Mouse (Mus musculus): ENCODE data around the gene Ncs1. TPM values are rescaled to one million over a fixed set of nuclear protein-coding genes. Genes with fewer than 3 reads are reported as not detected.

Ncs1 gene
- 1.2 and 1.3 TPM in 2 replicates for polyA plus RNA-seq (2015; fragmentation: Nextera tagmentation; extraction: Ambion mirVana)

- under 1% methylated on average over 89 of the region's 89 CpGs for WGBS (ENCODE audit: insufficient replicate concordance)
- Histone ChIP-seq H3K4me3 (replicated peaks) (peak within 1 kb of the TSS; percentile 57), H3K9me3 (replicated peaks) (no peaks in the 10 kb centered on the region), H3K36me3 (replicated peaks) (no peaks in the 10 kb centered on the region), H3K9ac (peak within 1 kb of the TSS; percentile 39; the same call in 1 of the 2 replicates), H3K4me2 (peak within 1 kb of the TSS; percentile 76), H3K27me3 (peaks cover 71% of the 10 kb centered on the region), H3K27ac (replicated peaks) (no peak within 1 kb of the TSS), H3K4me1 (replicated peaks) (peaks cover 7% of the 10 kb centered on the region)
- ATAC-seq (ENCODE audit: insufficient read depth): peak; percentile 56
These were observed at the start of gene Ncs1 for GRCm38 (mm10) chr2:31245491-31246141. Gene Ncs1 (plus strand): TSS chr2:31245823.

DNA sequence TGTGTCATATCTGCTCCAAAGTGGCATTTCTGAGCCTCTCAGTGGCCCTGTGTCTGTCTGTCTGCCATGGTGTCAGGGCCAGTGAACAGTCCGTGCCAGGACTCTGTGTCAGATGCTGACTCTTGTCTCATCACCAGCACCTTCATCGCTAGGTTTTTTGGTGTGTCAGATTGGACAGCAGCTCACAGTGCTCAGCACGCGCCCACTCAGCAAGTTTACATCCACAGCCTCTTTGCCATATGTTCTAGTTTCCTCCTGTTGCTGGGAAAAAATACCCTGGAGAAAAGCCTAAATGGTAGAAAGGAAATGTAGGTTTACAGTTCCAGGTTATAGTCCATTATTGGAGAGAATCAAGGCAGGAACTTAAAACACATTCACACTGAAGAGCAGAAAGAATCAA is 47.0 kb upstream of the Ncs1 start:
- peaks cover 20% of the 10 kb centered on the region for H3K36me3 ChIP-seq (replicated peaks)
- H3K9ac ChIP-seq: no peak overlapping the region
- H3K4me3 ChIP-seq (replicated peaks): no peak overlapping the region
- no peak overlapping the region for H3K27ac ChIP-seq (replicated peaks)
- H3K9me3 ChIP-seq (replicated peaks): no peaks in the 10 kb centered on the region
- H3K27me3 ChIP-seq: no peaks in the 10 kb centered on the region
- WGBS (ENCODE audit: insufficient replicate concordance): 84% methylated on average over 4 of the region's 4 CpGs
- no peak for ATAC-seq (ENCODE audit: insufficient read depth)
- no peak overlapping the region for H3K4me2 ChIP-seq
- peaks cover 13% of the 10 kb centered on the region for H3K4me1 ChIP-seq (replicated peaks)

- Histone ChIP-seq H3K27me3 (no peaks in the 10 kb centered on the region), H3K4me2 (no peak overlapping the region), H3K27ac (replicated peaks) (no peak overlapping the region), H3K9ac (no peak overlapping the region), H3K36me3 (replicated peaks) (peaks cover 8% of the 10 kb centered on the region; the same call in 1 of the 2 replicates), H3K4me1 (replicated peaks) (peaks cover 13% of the 10 kb centered on the region), H3K4me3 (replicated peaks) (no peak overlapping the region), H3K9me3 (replicated peaks) (no peaks in the 10 kb centered on the region)
- no peak for ATAC-seq (ENCODE audit: insufficient read depth)
- WGBS (ENCODE audit: insufficient replicate concordance): 60% methylated on average over 2 of the region's 2 CpGs
These were observed 45.6 kb upstream of the Ncs1 start for GRCm38 (mm10) chr2:31200051-31200450.

DNA sequence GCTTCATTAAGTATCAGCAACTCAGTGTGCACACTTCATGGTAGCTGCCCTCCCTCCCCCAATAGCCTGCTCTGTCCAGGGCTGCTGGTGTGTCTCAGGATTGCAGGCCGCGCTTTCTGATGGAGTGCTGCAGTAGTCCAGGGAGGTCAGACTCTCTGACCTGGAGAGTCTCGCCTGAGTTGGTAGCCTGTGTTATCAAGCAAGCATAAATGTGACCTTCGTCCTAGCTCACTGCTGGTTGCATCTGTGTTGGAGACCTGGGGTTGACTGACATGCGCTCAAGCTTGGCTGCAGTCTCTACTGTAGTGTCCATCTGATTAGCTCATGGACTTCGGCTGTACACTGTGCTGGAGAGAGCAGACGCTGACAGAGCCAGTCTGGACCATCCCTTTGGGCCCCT is 43.8 kb upstream of the Ncs1 start:
- ATAC-seq (ENCODE audit: insufficient read depth): peak; percentile 82
- H3K36me3 ChIP-seq (replicated peaks): 0 out of 2 replicates have a peak, but pooled peaks cover 3% of the 10 kb centered on the region
- peaks cover 21% of the 10 kb centered on the region for H3K4me1 ChIP-seq (replicated peaks)
- H3K27ac ChIP-seq (replicated peaks): peak overlapping the region; percentile 69
- WGBS (ENCODE audit: insufficient replicate concordance): 61% methylated on average over 7 of the region's 7 CpGs
- no peaks in the 10 kb centered on the region for H3K27me3 ChIP-seq
- no peaks in the 10 kb centered on the region for H3K9me3 ChIP-seq (replicated peaks)
- H3K9ac ChIP-seq: no peak overlapping the region
- no peak overlapping the region for H3K4me3 ChIP-seq (replicated peaks)
- no peak overlapping the region for H3K4me2 ChIP-seq

- Histone ChIP-seq H3K36me3 (replicated peaks) (0 out of 2 replicates have a peak, but pooled peaks cover 5% of the 10 kb centered on the region), H3K4me1 (replicated peaks) (peaks cover 21% of the 10 kb centered on the region), H3K4me2 (no peak overlapping the region), H3K4me3 (replicated peaks) (no peak overlapping the region), H3K27me3 (no peaks in the 10 kb centered on the region), H3K27ac (replicated peaks) (peak overlapping the region; percentile 69), H3K9me3 (replicated peaks) (no peaks in the 10 kb centered on the region), H3K9ac (peak overlapping the region; percentile 12; the same call in 1 of the 2 replicates)
- no peak for ATAC-seq (ENCODE audit: insufficient read depth)
- WGBS (ENCODE audit: insufficient replicate concordance): 31% methylated on average over 3 of the region's 3 CpGs
These were observed 43.3 kb upstream of the Ncs1 start for GRCm38 (mm10) chr2:31202357-31202756.

DNA sequence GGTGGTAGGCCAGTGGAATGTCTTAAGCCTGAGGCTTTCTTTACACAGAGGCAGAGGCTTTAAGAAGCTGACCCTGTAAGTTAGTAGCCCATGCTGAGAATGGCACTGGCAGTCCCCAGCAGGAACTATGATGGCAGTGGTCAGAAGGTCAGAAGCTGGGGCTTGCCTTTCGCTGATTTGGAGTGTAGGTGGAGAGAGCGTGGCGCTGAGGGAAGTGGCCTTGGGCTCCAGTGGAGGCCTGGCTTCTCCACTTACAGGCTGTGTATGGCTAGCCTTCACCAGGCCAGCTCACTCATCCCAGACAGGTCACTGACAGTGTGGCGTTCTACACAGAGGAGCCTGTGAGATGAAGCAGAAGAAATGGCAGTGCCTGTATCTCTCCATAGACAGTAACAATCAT is 42.7 kb upstream of the Ncs1 start:
- Histone ChIP-seq H3K27me3 (no peaks in the 10 kb centered on the region), H3K4me3 (replicated peaks) (no peak overlapping the region), H3K4me1 (replicated peaks) (peaks cover 21% of the 10 kb centered on the region), H3K4me2 (no peak overlapping the region), H3K27ac (replicated peaks) (peak overlapping the region; percentile 69), H3K9ac (no peak overlapping the region), H3K9me3 (replicated peaks) (no peaks in the 10 kb centered on the region), H3K36me3 (replicated peaks) (peaks cover 3% of the 10 kb centered on the region; the same call in 1 of the 2 replicates)
- 74% methylated on average over 4 of the region's 4 CpGs for WGBS (ENCODE audit: insufficient replicate concordance)
- ATAC-seq (ENCODE audit: insufficient read depth): no peak

DNA sequence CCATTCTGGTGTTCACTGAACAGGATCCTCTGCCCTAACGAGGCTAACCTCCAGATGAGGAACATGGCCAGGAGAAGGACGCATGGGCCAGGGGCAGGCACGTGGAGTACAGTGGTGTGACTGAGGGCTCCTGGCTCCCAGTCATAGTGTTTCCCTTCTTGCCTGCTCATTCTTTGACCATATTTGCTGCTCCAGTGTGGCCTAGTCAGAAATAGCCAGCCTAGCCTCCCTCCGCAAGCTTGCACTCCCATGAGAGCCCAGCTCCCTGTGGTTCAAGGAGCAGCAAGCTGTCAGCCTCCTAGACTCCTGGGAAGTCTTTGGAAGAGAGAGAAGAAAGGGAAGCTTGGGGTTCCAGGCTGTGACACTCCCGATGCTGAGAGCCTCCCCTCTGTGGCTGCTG is 40.9 kb upstream of the Ncs1 start:
- Histone ChIP-seq H3K4me2 (no peak overlapping the region), H3K27ac (replicated peaks) (no peak overlapping the region), H3K4me1 (replicated peaks) (peaks cover 21% of the 10 kb centered on the region), H3K36me3 (replicated peaks) (peaks cover 12% of the 10 kb centered on the region; the same call in 1 of the 2 replicates), H3K9ac (no peak overlapping the region), H3K9me3 (replicated peaks) (no peaks in the 10 kb centered on the region), H3K27me3 (no peaks in the 10 kb centered on the region), H3K4me3 (replicated peaks) (no peak overlapping the region)
- WGBS (ENCODE audit: insufficient replicate concordance): 66% methylated on average over 5 of the region's 5 CpGs
- no peak for ATAC-seq (ENCODE audit: insufficient read depth)

- H3K27ac ChIP-seq (replicated peaks): no peak overlapping the region
- peaks cover 19% of the 10 kb centered on the region; the same call in 1 of the 2 replicates for H3K36me3 ChIP-seq (replicated peaks)
- no peak for ATAC-seq (ENCODE audit: insufficient read depth)
- H3K4me3 ChIP-seq (replicated peaks): no peak overlapping the region
- peaks cover 20% of the 10 kb centered on the region for H3K4me1 ChIP-seq (replicated peaks)
- H3K9ac ChIP-seq: no peak overlapping the region
- WGBS (ENCODE audit: insufficient replicate concordance): 70% methylated on average over 4 of the region's 4 CpGs
- no peaks in the 10 kb centered on the region for H3K9me3 ChIP-seq (replicated peaks)
- no peaks in the 10 kb centered on the region for H3K27me3 ChIP-seq
- H3K4me2 ChIP-seq: no peak overlapping the region
These were observed 39.4 kb upstream of the Ncs1 start for GRCm38 (mm10) chr2:31206211-31206610.

- peaks cover 20% of the 10 kb centered on the region; the same call in 1 of the 2 replicates for H3K36me3 ChIP-seq (replicated peaks)
- no peaks in the 10 kb centered on the region for H3K9me3 ChIP-seq (replicated peaks)
- ATAC-seq (ENCODE audit: insufficient read depth): no peak
- H3K4me2 ChIP-seq: no peak overlapping the region
- no peak overlapping the region for H3K27ac ChIP-seq (replicated peaks)
- H3K9ac ChIP-seq: no peak overlapping the region
- no peak overlapping the region for H3K4me3 ChIP-seq (replicated peaks)
- H3K27me3 ChIP-seq: no peaks in the 10 kb centered on the region
- 68% methylated on average over 8 of the region's 8 CpGs for WGBS (ENCODE audit: insufficient replicate concordance)
- H3K4me1 ChIP-seq (replicated peaks): peaks cover 18% of the 10 kb centered on the region
These were observed 38.7 kb upstream of the Ncs1 start for GRCm38 (mm10) chr2:31206882-31207281.

DNA sequence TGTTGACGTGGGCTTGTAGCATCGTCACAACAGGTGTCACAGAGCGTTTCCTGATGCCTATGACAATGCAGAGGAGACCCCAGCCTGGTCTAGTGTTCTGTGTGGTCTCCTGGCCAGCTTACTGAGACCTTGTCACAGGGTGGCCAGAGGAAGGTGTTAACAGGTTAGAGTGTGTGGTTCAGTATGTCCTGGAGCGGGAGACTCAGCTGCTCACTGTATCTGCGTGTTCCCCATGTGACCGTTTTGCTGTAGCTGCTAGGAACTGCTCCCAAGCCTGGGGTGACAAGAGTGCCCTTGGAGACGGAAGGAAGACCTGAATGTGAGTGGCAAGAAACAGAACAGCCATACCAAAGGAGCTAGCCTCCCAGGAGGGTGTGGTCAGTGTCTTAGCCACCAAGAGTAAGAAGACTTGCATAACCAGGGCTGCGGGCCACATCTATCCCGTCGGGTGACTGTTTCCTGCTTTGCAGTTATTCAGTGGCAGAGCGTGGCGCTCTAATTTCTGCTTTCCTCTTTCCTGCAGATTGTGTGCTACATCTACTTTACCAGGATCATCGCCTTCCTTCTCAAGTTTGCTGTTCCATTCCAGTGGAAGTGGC is 37.0 kb upstream of the Ncs1 start:
- WGBS (ENCODE audit: insufficient replicate concordance): 68% methylated on average over 13 of the region's 13 CpGs
- Histone ChIP-seq H3K4me3 (replicated peaks) (no peak overlapping the region), H3K4me1 (replicated peaks) (0 out of 2 replicates have a peak, but pooled peaks cover 7% of the 10 kb centered on the region), H3K9ac (no peak overlapping the region), H3K27me3 (no peaks in the 10 kb centered on the region), H3K9me3 (replicated peaks) (no peaks in the 10 kb centered on the region), H3K27ac (replicated peaks) (no peak overlapping the region), H3K36me3 (replicated peaks) (peaks cover 27% of the 10 kb centered on the region; the same call in 1 of the 2 replicates), H3K4me2 (no peak overlapping the region)
- no peak for ATAC-seq (ENCODE audit: insufficient read depth)

GRCm38 (mm10) chr2:31209525-31209924 is 36.1 kb upstream of the Ncs1 start:
- no peak for ATAC-seq (ENCODE audit: insufficient read depth)
- Histone ChIP-seq H3K9me3 (replicated peaks) (no peaks in the 10 kb centered on the region), H3K27ac (replicated peaks) (no peak overlapping the region), H3K4me1 (replicated peaks) (0 out of 2 replicates have a peak, but pooled peaks cover 7% of the 10 kb centered on the region), H3K4me3 (replicated peaks) (no peak overlapping the region), H3K4me2 (no peak overlapping the region), H3K36me3 (replicated peaks) (peaks cover 33% of the 10 kb centered on the region; the same call in 1 of the 2 replicates), H3K27me3 (no peaks in the 10 kb centered on the region), H3K9ac (no peak overlapping the region)
- WGBS (ENCODE audit: insufficient replicate concordance): 80% methylated on average over 4 of the region's 4 CpGs
